Mouse (Mus musculus): ENCODE measurements around the gene Gm9112. TPM values are rescaled to one million over a fixed set of nuclear protein-coding genes. Genes with fewer than 3 reads are reported as not detected.
A peak's percentile ranks its signal among the peaks of the same experiment; 100 is the strongest.
"Not testable (repeated sequence)": the region's sequence is repeated elsewhere in the genome, so short reads cannot be mapped to it uniquely, and the experiment has no call there.

Gene Gm9112
- total RNA-seq (2021), result not detected
- long read RNA-seq, result 0 reads

GRCm38 (mm10) chrX:102707535-102707934, at the start of gene Gm9112, which contains the start of gene Dmrtc1b:
Gene Gm9112, minus strand, starts transcription at chrX:102707635.
Gene Dmrtc1b, plus strand, starts transcription at chrX:102707865.
- not testable (repeated sequence) for DNase-seq (ENCODE audit: low spot score in 2 of 2)

GRCm38 (mm10) chrX:102724226-102724625, 16.8 kb upstream of the Gm9112 start:
- not testable (repeated sequence) for DNase-seq (ENCODE audit: low spot score in 2 of 2)

GRCm38 (mm10) chrX:102700636-102701035, 6.8 kb downstream of the Gm9112 start:
- not testable (repeated sequence) for DNase-seq (ENCODE audit: low spot score in 2 of 2)

- DNase-seq (ENCODE audit: low spot score in 2 of 2), result peak; percentile 14 to 21
Observed at GRCm38 (mm10) chrX:102689252-102689651, 18.2 kb downstream of the Gm9112 start.

DNA sequence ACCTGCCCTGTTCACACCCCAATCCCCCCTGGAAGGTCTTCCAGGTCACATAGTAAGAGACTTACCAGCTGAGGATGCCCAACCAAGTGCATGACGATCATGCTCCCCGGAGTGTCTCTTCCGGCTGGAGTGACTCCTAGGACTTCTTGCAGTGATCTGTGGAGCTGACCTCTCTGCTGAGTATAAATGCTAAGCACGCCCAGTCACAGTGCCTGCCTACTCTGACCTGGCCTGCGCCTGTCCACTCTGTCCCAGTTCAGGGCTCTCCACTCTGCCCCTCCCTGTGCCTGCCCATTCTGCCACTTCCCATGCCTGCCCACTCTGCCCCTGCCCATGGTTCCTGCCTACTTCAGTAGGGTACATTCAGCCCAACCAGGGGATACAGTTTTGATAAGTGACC, 20.6 kb downstream of the Gm9112 start, which contains the start of gene Gm3880:
TSS of gene Gm3880 (minus strand) at position 101 of the 400 bp plus-strand sequence.
- DNase-seq (ENCODE audit: low spot score in 2 of 2), result not testable (repeated sequence)

GRCm38 (mm10) chrX:102684706-102685105, 22.7 kb downstream of the Gm9112 start:
- not testable (repeated sequence) for DNase-seq (ENCODE audit: low spot score in 2 of 2)

DNA sequence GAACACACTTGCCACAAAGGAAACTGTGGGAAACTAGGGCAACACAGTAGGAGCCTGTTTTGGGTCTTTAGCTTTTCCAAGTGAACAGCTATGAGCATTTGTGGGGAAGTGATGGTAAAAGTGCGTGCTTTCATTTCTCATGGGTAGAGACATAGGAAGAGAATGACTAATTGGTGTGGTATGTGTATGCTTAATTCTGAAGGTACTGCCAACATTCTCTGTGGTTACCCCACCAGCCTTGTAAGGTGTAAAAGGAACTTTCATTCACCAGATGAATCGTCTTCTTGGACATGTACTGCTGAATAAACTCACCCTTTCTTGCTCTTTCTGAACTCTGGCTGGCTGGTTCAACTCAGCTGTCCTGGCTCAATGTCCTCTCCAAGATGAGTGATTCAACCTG, 40.8 kb downstream of the Gm9112 start:
- no peak for DNase-seq (ENCODE audit: low spot score in 2 of 2)

DNA sequence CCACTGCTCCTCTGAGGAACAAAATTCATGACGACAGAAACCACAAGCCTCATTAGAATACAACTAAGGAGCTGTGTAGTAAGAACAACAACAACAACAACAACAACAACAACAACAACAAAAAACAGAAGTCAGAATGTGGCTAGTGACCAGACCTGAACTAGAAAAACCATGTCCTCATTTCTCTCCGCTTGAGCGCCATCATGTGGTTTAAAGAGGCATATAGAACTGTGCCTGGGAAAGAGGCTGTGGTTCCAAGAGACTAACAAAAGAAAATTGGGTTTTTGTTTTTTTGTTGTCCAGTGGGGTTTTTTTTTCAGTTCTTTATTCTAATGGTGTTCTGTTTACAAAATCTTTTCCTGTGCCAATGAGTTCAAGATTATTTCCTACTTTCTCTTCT, 46.7 kb downstream of the Gm9112 start:
- DNase-seq (ENCODE audit: low spot score in 2 of 2), result peak in 1 of 2 experiments; percentile 47

Other genes with a start within 250 kb of the Gm9112 start
- 10 to 100 TPM; 19.6 to 22.1 TPM for gene Hdac8, start 202.3 kb downstream of the Gm9112 start, total RNA-seq (2021)
- gene Phka1, start 63.4 kb downstream of the Gm9112 start, total RNA-seq (2021), result 10 to 100 TPM; 22.3 to 24.3 TPM
- not detected for gene Gm3880, start 20.7 kb downstream of the Gm9112 start, total RNA-seq (2021)
- not detected for gene Dmrtc1b, start 230 bp upstream of the Gm9112 start, total RNA-seq (2021)
- gene Dmrtc1c1, start 95.3 kb upstream of the Gm9112 start, total RNA-seq (2021), result not detected
- gene Dmrtc1c2, start 147.0 kb upstream of the Gm9112 start, total RNA-seq (2021), result not detected
- not detected for gene 1700031F05Rik, start 160.3 kb upstream of the Gm9112 start, total RNA-seq (2021)
- 1 to 10 TPM; 5.7 to 7.0 TPM for gene Dmrtc1a, start 201.1 kb upstream of the Gm9112 start, total RNA-seq (2021)
- gene 1700011M02Rik, start 201.3 kb upstream of the Gm9112 start, total RNA-seq (2021), result not detected
- gene 1700018G05Rik, start 220.7 kb upstream of the Gm9112 start, total RNA-seq (2021), result not detected